ENCODE assay signal across 11 mouse cellular contexts in the genomic region with DNA sequence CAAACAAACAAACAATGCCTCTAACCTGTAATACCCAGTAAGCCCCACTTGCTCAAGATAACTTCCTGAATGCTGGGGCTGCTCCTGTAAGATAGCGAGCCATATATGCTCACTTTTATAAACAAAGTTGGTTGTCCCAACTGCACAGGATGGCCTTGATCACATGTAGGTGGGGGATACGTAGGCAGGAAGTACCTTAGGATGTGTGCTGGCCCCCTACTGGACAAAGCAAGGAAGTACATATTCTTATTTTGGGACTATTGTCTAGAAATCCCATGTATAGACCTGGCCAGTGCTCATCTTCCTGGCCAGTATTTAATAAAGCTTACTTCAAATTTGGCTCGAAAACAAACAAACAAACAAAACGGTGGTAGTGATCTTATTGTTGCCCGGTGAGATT. TPM values are rescaled to one million over a fixed set of nuclear protein-coding genes. Genes with fewer than 3 reads are reported as not detected.
DNase-seq lines count a peak whose midpoint lies in the region; ATAC-seq and TF ChIP-seq lines count a peak whose summit lies in the region.
"Had no signal": no experiment of that assay in that cellular context is flagged by ENCODE, and none has a peak within 500 bp of the region (broad histone marks: within the 10 kb centered on the region; RNA-seq: fewer than 3 reads in every experiment).

No protein-coding gene starts in this region.

- H3K9ac ChIP-seq in lung, postnatal 0 days (replicated peaks; ENCODE audit: low read depth): no peak overlapping the region
- H3K9ac ChIP-seq: midbrain, embryonic 13.5 days; stomach, embryonic 15.5 days had no signal

- H3K36me3 ChIP-seq in lung, postnatal 0 days (ENCODE audit: insufficient read depth, low read length): no peaks in the 10 kb centered on the region
- H3K36me3 ChIP-seq: midbrain, embryonic 13.5 days; stomach, embryonic 15.5 days had no signal

- peak; percentile 43 for DNase-seq in embryo, embryonic 10 days (ENCODE audit: low spot score)
- DNase-seq in embryo, embryonic 9.5 days (ENCODE audit: extremely low spot score): no peak
- DNase-seq in 3T3-L1 (ENCODE audit: low read depth, low spot score) (peak; percentile 59), R1 (ENCODE audit: low read depth, low spot score) (peak; percentile 75)
- peak; percentile 45 for DNase-seq in lung, postnatal 0 days (ENCODE audit: low spot score)
- no peak for DNase-seq in frontal cortex, postnatal 36 days (ENCODE audit: low spot score in 2 of 2)
- DNase-seq in right cerebral cortex, postnatal 4 days: no peak
- DNase-seq in right cerebral cortex, adult 2 months (ENCODE audit: low spot score in 2 of 2): no peak

- no peak overlapping the region for H3K4me2 ChIP-seq in lung, postnatal 0 days (replicated peaks; ENCODE audit: low read depth, low read length)
- H3K4me2 ChIP-seq: midbrain, embryonic 13.5 days; stomach, embryonic 15.5 days had no signal

- no peak for ATAC-seq in lung, postnatal 0 days
- ATAC-seq: forebrain, embryonic 16.5 days; midbrain, embryonic 13.5 days had no signal

- H3K9me3 ChIP-seq in lung, postnatal 0 days (ENCODE audit: low read length): no peaks in the 10 kb centered on the region
- H3K9me3 ChIP-seq: midbrain, embryonic 13.5 days; stomach, embryonic 15.5 days had no signal

- no peaks in the 10 kb centered on the region for H3K27me3 ChIP-seq in lung, postnatal 0 days (replicated peaks; ENCODE audit: insufficient read depth, low read length)
- H3K27me3 ChIP-seq: midbrain, embryonic 13.5 days; stomach, embryonic 15.5 days had no signal

- 68% methylated on average over 5 of the region's 5 CpGs for WGBS in lung, postnatal 0 days

- TF ChIP-seq EP300 in lung, postnatal 0 days (IDR thresholded peaks at IDR 0.05): no peak

- H3K4me1 ChIP-seq in lung, postnatal 0 days (ENCODE audit: insufficient read depth, low read depth, low read length): no peaks in the 10 kb centered on the region
- H3K4me1 ChIP-seq: midbrain, embryonic 13.5 days; stomach, embryonic 15.5 days had no signal

- TF ChIP-seq CTCF in lung, postnatal 0 days (IDR thresholded peaks at IDR 0.05): peak; percentile 67

- no peak overlapping the region for H3K4me3 ChIP-seq in lung, postnatal 0 days (ENCODE audit: low read depth, low read length)
- H3K4me3 ChIP-seq: midbrain, embryonic 13.5 days; stomach, embryonic 15.5 days had no signal

- no peak overlapping the region for H3K27ac ChIP-seq in lung, postnatal 0 days (ENCODE audit: low read length)
- H3K27ac ChIP-seq: midbrain, embryonic 13.5 days; stomach, embryonic 15.5 days had no signal

RNA-seq across cellular contexts. Expression of a gene that starts 39.1 kb away (rescaled TPM):
- polyA plus RNA-seq in lung, postnatal 0 days (2015; fragmentation: Nextera tagmentation; extraction: Ambion mirVana): 74.9 and 87.1 TPM in 2 replicates

RNA-seq across cellular contexts. Expression of a gene that starts 59.7 kb away (rescaled TPM):
- 1.7 and 2.2 TPM in 2 replicates for polyA plus RNA-seq in lung, postnatal 0 days (2015; fragmentation: Nextera tagmentation; extraction: Ambion mirVana)

Comparison
In these comparisons a context has a peak if more than half of its experiments do, and no peak if none do; other contexts are left out.
1. DNase-seq: peak in embryo, embryonic 10 days (single experiment), 3T3-L1 (single experiment), R1 (single experiment) and lung, postnatal 0 days (single experiment); none in embryo, embryonic 9.5 days (single experiment), frontal cortex, postnatal 36 days (0 of 2), right cerebral cortex, postnatal 4 days (single experiment) and right cerebral cortex, adult 2 months (0 of 2).